Mouse (Mus musculus) forebrain, embryonic 11.5 days (tissue): Measurements from ENCODE around the gene Nfic. TPM values are rescaled to one million over a fixed set of nuclear protein-coding genes. Genes with fewer than 3 reads are reported as not detected.

Experiments used
- ATAC-seq: fragments of 200-750 bp; cut with Nextera tagmentation; replicated peaks from 2 replicates; pipeline ENCODE4 v1.8.0; 2017; ENCODE audit warnings: moderate TSS enrichment; ENCODE audit not compliant: low FRiP score
- DNase-seq: peaks from one replicate; pipeline ENCODE4 v3.0.0-alpha.2; 2017; ENCODE audit warnings: low spot score
- H3K27ac ChIP-seq: fragments of 300-500 bp; sonication (generic); 2 replicates; pipeline ENCODE4 v1.5.1; 2014; ENCODE audit warnings: low read depth, low read length
- H3K27me3 ChIP-seq: fragments of 300-500 bp; sonication (generic); 2 replicates; pipeline ENCODE4 v1.6.1; 2014; ENCODE audit warnings: mild to moderate bottlenecking, low read length, mixed read lengths; ENCODE audit not compliant: control insufficient read depth, insufficient read depth
- H3K36me3 ChIP-seq: fragments of 300-500 bp; sonication (generic); 2 replicates; pipeline ENCODE4 v1.6.1; 2014; ENCODE audit warnings: mild to moderate bottlenecking, low read length, moderate library complexity, mixed read lengths; ENCODE audit not compliant: control insufficient read depth, insufficient read depth
- H3K4me1 ChIP-seq: fragments of 300-500 bp; sonication (generic); replicated peaks from 2 replicates; pipeline ENCODE4 v1.6.1; 2014; ENCODE audit warnings: low read length, mixed read lengths; ENCODE audit not compliant: control insufficient read depth, insufficient read depth
- H3K4me2 ChIP-seq: fragments of 300-500 bp; sonication (generic); 2 replicates; pipeline ENCODE4 v1.6.1; 2014; ENCODE audit warnings: low read depth, mild to moderate bottlenecking, low read length, moderate library complexity, mixed read lengths; ENCODE audit not compliant: severe bottlenecking
- H3K4me3 ChIP-seq: fragments of 300-500 bp; sonication (generic); 2 replicates; pipeline ENCODE4 v1.5.1; 2014; ENCODE audit warnings: low read depth, low read length
- H3K9ac ChIP-seq: fragments of 300-500 bp; sonication (generic); 2 replicates; pipeline ENCODE4 v1.6.1; 2014; ENCODE audit warnings: low read length
- H3K9me3 ChIP-seq: fragments of 300-500 bp; sonication (generic); 2 replicates; pipeline ENCODE4 v1.6.1; 2016; ENCODE audit warnings: low read length, mixed read lengths; ENCODE audit not compliant: control insufficient read depth
- WGBS: fragments of 180-500 bp; shearing (Covaris S2); extraction: QIAGEN DNeasy Blood & Tissue Kit; methylation state at CpG from one replicate; pipeline ENCODE4 v1.1.7; 2014; 5-methylcytosine and 5-hydroxymethylcytosine counted together
- polyA plus RNA-seq: library from polyadenylated mRNA; unstranded; fragments of >200 nt; fragmentation: Nextera tagmentation; extraction: Ambion mirVana; gene quantifications from 2 replicates; pipeline ENCODE4 v1.2.1, GENCODE M21; 2014

Gene Nfic
- polyA plus RNA-seq, 1 experiment from 2014 or later, result 10.8 TPM

DNA sequence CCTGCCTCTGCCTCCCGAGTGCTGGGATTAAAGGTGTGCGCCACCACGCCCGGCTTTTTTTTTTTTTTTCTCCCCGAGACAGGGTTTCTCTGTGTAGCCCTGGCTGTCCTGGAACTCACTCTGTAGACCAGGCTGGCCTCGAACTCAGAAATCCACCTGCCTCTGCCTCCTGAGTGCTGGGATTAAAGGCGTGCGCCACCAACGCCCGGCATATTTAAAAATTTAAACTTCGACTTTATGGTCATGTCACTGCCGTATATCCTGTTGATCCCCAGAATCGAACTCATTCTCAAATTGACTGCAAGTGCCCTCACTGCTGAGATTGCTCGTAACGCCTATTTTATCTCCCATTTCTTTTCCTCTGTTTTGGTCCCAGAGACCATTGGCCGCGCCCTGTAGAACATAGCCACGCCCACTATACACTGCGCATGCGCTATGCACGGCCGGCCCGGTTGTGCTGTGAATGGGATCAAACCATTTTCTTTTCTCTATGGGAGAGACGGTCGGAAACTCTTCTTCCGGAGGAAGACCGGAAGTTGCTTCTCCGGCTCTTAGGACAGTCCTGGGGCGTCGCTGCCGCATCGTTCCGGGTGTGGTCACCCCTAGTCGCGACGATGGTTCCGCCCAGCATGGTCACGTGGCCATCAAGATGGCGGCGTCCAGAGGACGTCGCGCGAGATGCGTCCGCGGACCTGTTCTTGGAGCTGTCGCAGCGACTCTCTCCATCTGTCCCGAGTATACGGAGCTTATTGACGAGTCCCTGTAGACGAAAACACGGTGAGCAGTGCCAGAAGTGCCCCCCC lies 71.4 kb downstream of the Nfic start, which contains the start of the genes Dohh and Gm48551:
TSS of gene Dohh (plus strand) at position 627 of the 803 bp plus-strand sequence.
TSS of gene Gm48551 (plus strand) at position 665 of the 803 bp plus-strand sequence.
- Histone ChIP-seq H3K4me1 (peaks cover 7% of the 10 kb centered on the region), H3K36me3 (peaks cover 2% of the 10 kb centered on the region; the same call in 1 of the 2 replicates), H3K27ac (peak within 1 kb of the TSS; percentile 64), H3K9ac (peak within 1 kb of the TSS; percentile 79), H3K9me3 (no peaks in the 10 kb centered on the region), H3K4me2 (peak within 1 kb of the TSS; percentile 94), H3K4me3 (peak within 1 kb of the TSS; percentile 90), H3K27me3 (no peaks in the 10 kb centered on the region)
- DNase-seq (peak; percentile 97), ATAC-seq (peak; percentile 95)
- 5% methylated on average over 50 of the region's 54 CpGs for WGBS

DNA sequence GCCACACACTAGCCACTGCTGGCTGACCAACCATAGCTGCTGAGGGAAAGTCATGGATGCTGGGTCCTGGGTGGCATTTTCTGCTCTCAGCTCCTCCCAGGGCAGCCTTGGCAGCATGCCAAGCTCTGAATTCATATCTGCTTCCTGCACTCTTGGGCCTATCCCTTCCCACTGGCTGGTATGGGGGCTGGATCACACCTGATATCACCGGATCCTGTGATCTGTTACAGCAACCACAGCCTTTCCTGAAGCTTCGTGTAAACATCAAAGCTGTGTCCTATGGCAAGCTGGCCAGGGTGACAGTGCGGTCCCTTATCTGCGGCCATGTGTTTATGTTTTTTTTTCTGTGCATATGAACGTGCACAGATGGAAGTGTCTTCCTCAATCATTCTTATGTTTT lies 73.4 kb downstream of the Nfic start:
- ATAC-seq (no peak), DNase-seq (no peak)
- H3K27ac ChIP-seq, result no peak overlapping the region
- 88% methylated on average over 5 of the region's 5 CpGs for WGBS
- no peaks in the 10 kb centered on the region for H3K27me3 ChIP-seq
- peaks cover 14% of the 10 kb centered on the region for H3K4me1 ChIP-seq
- H3K36me3 ChIP-seq, result no peaks in the 10 kb centered on the region; the same call in 1 of the 2 replicates
- 0 out of 2 replicates have a peak overlapping the region, but pooled peaks have one; percentile 12 for H3K9ac ChIP-seq
- H3K9me3 ChIP-seq, result no peaks in the 10 kb centered on the region
- no peak overlapping the region for H3K4me2 ChIP-seq
- H3K4me3 ChIP-seq, result no peak overlapping the region

DNA sequence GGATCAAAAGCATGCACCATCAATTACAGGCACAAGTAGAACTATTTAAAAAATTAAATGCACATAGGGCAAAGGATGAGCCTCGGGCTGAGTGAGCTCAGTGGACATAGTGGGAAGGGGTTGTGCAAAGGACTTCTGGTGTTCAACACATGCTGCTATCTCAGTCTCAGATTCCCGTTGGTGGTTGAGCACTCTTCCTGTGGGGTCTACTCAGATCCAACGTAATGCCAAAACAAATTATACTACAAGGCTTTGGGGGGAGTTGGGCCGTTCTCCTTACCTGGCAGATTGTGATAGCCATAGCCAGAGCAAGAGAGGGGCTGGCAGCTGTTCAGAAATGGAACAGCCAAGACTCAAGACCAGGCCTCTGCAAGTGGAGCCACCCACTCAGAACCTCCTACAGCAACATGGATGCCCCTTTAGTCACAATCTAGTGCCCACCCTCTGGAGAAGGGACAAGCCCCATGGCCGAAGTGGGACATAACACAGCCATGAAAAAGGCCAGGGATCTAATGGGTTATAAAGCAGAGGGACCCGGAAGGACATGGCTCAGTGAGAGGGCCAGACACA lies 75.5 kb downstream of the Nfic start:
- Histone ChIP-seq H3K4me3 (no peak overlapping the region), H3K9ac (no peak overlapping the region), H3K36me3 (peaks cover 3% of the 10 kb centered on the region; the same call in 1 of the 2 replicates), H3K27me3 (no peaks in the 10 kb centered on the region), H3K27ac (no peak overlapping the region), H3K4me2 (no peak overlapping the region), H3K9me3 (no peaks in the 10 kb centered on the region), H3K4me1 (peaks cover 18% of the 10 kb centered on the region)
- DNase-seq, result no peak
- no peak for ATAC-seq
- 88% methylated on average over 6 of the region's 6 CpGs for WGBS

DNA sequence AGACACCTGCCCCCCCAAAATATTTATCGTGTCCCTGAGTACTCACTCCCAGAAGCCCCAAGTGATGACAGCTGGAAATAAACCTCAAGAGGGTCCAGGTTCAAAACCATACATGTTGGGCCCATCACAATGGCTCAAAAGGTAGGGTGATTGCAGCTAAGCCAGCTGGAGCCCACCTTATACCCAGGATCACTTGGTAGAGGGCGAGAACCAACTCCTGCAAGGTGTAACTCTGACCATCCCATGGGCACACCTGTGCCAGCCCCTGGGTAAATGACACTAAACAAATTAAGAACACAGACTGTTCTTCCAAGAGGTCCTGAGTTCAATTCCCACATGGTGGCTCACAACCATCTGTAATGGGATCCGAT lies 76.3 kb downstream of the Nfic start:
- 55% methylated on average over 3 of the region's 3 CpGs for WGBS
- Histone ChIP-seq H3K9ac (peak overlapping the region; percentile 64), H3K27me3 (no peaks in the 10 kb centered on the region), H3K27ac (peak overlapping the region; percentile 75), H3K4me2 (peak overlapping the region; percentile 65), H3K4me1 (peaks cover 17% of the 10 kb centered on the region), H3K9me3 (no peaks in the 10 kb centered on the region), H3K4me3 (peak overlapping the region; percentile 89), H3K36me3 (peaks cover 5% of the 10 kb centered on the region; the same call in 1 of the 2 replicates)
- DNase-seq (no peak), ATAC-seq (no peak; the same call in 1 of the 2 replicates)

DNA sequence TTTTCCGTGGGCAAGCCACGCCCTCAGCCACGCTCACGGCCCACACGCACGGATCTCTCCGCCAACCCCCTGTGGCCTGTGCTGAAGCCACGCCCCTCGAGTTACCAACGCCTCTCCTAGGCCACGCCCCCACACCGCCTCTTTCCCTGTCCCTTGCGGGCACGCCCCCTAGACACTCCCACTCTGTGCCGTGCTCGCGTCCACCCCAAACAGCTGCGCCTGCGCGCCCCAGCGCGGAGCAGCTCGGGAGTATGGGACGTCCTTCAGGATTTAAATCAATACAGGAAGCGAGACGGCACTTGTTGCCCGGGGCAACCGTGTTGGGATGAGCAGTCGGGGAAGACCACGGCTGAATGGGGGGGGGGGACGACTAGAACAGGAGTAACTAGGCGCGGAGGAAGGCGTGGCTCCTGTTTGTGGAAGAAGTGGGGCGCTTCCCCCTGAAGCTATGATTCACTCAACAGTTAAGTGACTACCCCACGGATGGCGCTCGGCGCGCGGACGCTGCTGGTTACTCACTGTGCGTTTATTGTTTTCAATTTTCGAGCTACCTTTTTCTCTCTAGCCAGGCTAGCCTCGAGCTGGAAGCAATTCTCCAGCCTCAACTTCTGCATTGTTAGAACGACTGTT lies 76.8 kb downstream of the Nfic start:
- peaks cover 6% of the 10 kb centered on the region; the same call in 1 of the 2 replicates for H3K36me3 ChIP-seq
- H3K27ac ChIP-seq, result peak overlapping the region; percentile 75
- H3K4me2 ChIP-seq, result peak overlapping the region; percentile 65
- H3K9ac ChIP-seq, result peak overlapping the region; percentile 94
- H3K4me3 ChIP-seq, result peak overlapping the region; percentile 89
- no peaks in the 10 kb centered on the region for H3K9me3 ChIP-seq
- H3K4me1 ChIP-seq, result peaks cover 17% of the 10 kb centered on the region
- ATAC-seq, result peak; percentile 97
- no peaks in the 10 kb centered on the region for H3K27me3 ChIP-seq
- under 1% methylated on average over 46 of the region's 46 CpGs for WGBS
- peak; percentile 100 for DNase-seq

DNA sequence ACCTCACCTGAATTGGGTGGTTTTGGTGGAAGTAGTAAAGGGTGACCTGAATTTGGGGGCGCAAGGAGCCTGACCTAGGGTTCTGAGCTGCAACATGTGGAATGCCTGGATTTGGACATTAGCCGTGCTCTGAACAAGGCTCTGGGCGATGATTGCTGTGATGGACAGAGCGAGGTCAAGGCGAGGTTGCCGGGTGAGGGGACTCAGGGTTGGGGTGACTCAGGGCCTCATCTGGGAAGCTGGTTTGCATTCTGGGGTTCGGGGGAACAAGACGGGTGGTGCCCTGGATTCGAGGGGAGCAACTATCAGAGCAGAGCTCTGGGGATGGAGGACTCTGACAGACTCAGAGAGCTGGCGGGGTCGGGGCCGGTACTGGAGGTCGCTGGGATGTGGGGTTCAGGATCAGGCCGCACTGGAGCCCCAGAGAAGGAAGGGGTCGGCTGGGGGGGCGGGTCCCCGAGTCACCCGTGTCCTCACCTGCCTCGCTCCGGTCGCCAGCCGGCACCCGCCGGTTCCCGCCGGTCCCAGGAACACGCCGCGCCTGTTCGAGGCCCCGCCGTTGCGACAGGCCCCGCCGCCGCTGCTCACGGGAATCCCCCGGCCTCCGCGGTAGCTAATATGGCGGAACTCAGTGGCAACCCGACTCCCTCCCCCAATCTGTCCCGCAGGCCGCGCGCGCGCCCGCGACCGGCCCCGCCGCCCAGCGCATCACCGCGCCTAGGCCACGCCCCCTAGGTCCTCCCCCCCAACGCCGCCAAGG lies 77.5 kb downstream of the Nfic start, which contains the start of gene Fzr1:
TSS of gene Fzr1 (minus strand) at position 724 of the 760 bp plus-strand sequence.
- peaks cover 6% of the 10 kb centered on the region; the same call in 1 of the 2 replicates for H3K36me3 ChIP-seq
- H3K9ac ChIP-seq, result peak within 1 kb of the TSS; percentile 94
- DNase-seq (no peak), ATAC-seq (peak; percentile 66)
- no peaks in the 10 kb centered on the region for H3K27me3 ChIP-seq
- WGBS, result under 1% methylated on average over 55 of the region's 59 CpGs
- H3K27ac ChIP-seq, result peak within 1 kb of the TSS; percentile 75
- peak within 1 kb of the TSS; percentile 88 for H3K4me2 ChIP-seq
- peaks cover 17% of the 10 kb centered on the region for H3K4me1 ChIP-seq
- no peaks in the 10 kb centered on the region for H3K9me3 ChIP-seq
- peak within 1 kb of the TSS; percentile 89 for H3K4me3 ChIP-seq

DNA sequence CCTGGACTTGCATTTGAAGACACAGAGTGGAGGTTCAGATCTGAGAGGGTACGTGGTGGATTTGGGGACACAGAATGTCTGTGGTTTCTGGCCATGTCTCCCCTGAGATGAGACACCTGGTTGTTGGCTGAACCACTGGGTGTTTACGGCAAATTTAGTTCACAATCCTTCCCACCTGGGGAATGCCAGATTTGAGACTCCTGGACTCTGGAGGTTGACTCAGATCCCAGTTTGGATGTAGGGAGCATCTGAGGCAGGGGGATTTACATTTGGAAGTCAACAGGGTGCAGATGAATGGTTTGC lies 78.1 kb downstream of the Nfic start:
- ATAC-seq (no peak), DNase-seq (no peak)
- H3K4me3 ChIP-seq, result peak overlapping the region; percentile 89
- WGBS, result 56% methylated on average over 2 of the region's 2 CpGs
- H3K9me3 ChIP-seq, result no peaks in the 10 kb centered on the region
- H3K9ac ChIP-seq, result peak overlapping the region; percentile 94
- no peak overlapping the region for H3K27ac ChIP-seq
- H3K4me1 ChIP-seq, result peaks cover 17% of the 10 kb centered on the region
- peak overlapping the region; percentile 88 for H3K4me2 ChIP-seq
- H3K36me3 ChIP-seq, result peaks cover 9% of the 10 kb centered on the region; the same call in 1 of the 2 replicates
- no peaks in the 10 kb centered on the region for H3K27me3 ChIP-seq
